Comparison of ENCODE assay signal across 8 mouse cellular contexts in the genomic region with DNA sequence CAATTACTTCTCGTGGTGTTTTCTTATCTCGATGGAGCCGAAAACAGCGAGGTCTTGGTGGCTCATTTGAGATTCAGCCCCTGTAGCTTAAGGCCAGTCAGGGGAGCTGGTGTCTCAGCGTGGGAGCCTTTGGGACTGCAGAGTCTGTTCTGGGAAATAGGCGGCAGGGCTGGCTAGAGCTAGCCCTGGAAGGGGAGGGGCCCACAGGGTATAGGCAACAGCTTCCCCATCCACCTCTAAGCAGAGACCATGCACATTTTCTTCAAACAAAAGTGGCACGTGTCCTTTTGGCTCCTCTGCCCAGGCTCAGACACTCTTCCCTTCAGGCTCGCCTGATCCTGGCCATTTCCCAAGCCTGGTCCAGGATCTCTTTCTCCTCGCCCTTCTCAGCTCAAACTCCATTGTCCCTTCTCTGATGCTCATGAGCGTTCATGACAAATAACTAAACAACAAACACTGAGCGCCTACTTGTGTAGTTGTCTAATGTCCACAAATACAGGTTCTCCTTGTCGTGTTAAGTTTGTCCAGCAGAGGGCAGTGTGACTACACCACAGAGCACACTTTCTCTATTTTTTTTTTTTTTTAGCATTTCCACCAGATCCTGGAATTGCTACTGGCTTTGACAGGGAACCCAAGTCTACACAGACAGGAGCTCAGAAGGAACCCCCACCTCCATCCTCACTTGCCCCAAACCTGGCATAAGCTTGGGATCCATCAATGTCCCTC. TPM values are rescaled to one million over a fixed set of nuclear protein-coding genes. Genes with fewer than 3 reads are reported as not detected.
A peak's percentile ranks its signal among the peaks of the same experiment; 100 is the strongest.
DNase-seq lines count a peak whose midpoint lies in the region; ATAC-seq lines count a peak whose summit lies in the region.

No protein-coding gene starts in this region.

- peak; percentile 45 for DNase-seq in gastrocnemius, adult 18-20 months (ENCODE audit: low spot score)
- DNase-seq in gastrocnemius, postnatal 25 days: no peak
- peak; percentile 43 for DNase-seq in T-cell, adult 2 months (ENCODE audit: low spot score)
- peak; percentile 84 for DNase-seq in embryo, embryonic 10 days (ENCODE audit: low spot score)
- peak; percentile 92 for DNase-seq in hindbrain, embryonic 14.5 days (ENCODE audit: low spot score)
- DNase-seq in layer of hippocampus, adult 9-10 months (ENCODE audit: low spot score): peak; percentile 64
- DNase-seq in lung, postnatal 36 days: peak; percentile 87
- peak; percentile 38 for DNase-seq in skeletal muscle tissue, adult 2 months (ENCODE audit: low read depth, low spot score)

- no peaks in the 10 kb centered on the region for H3K36me3 ChIP-seq in hindbrain, embryonic 14.5 days (replicated peaks; ENCODE audit: control insufficient read depth, insufficient read depth)

- H3K4me2 ChIP-seq in hindbrain, embryonic 14.5 days (replicated peaks): no peak overlapping the region

- H3K4me1 ChIP-seq in hindbrain, embryonic 14.5 days (replicated peaks; ENCODE audit: control insufficient read depth, insufficient read depth, low read length): no peaks in the 10 kb centered on the region

- WGBS in hindbrain, embryonic 14.5 days: 35% methylated on average over 12 of the region's 12 CpGs

- no peak overlapping the region for H3K9ac ChIP-seq in hindbrain, embryonic 14.5 days

- no peak overlapping the region for H3K4me3 ChIP-seq in hindbrain, embryonic 14.5 days (replicated peaks; ENCODE audit: low read length)

- no peaks in the 10 kb centered on the region for H3K27me3 ChIP-seq in hindbrain, embryonic 14.5 days (ENCODE audit: control insufficient read depth, insufficient read depth, low read length)

- no peaks in the 10 kb centered on the region for H3K9me3 ChIP-seq in hindbrain, embryonic 14.5 days (ENCODE audit: control insufficient read depth, low read length)

- ATAC-seq in hindbrain, embryonic 14.5 days (ENCODE audit: low FRiP score): no peak; the same call in 1 of the 2 replicates

- no peak overlapping the region for H3K27ac ChIP-seq in hindbrain, embryonic 14.5 days

RNA-seq across cellular contexts. Expression of a gene that starts 25.0 kb away (rescaled TPM):
- 10 to 100 TPM; 41.5 to 45.8 TPM for total RNA-seq in gastrocnemius, adult 18-20 months (2021)
- 10 to 100 TPM; 42.4 to 47.6 TPM for total RNA-seq in gastrocnemius, postnatal 25 days (2021)
- polyA plus RNA-seq in hindbrain, embryonic 14.5 days (2014; fragmentation: Nextera tagmentation; extraction: Ambion mirVana): 138 and 152 TPM in 2 replicates
